Mouse (Mus musculus) heart, adult 18-20 months (tissue): Measurements from ENCODE around the gene Minos1. TPM values are rescaled to one million over a fixed set of nuclear protein-coding genes. Genes with fewer than 3 reads are reported as not detected.

Experiments used
- DNase-seq, 2 experiments: peaks; one replicate each; pipeline ENCODE4 v3.0.0; 2021 to 2022; ENCODE audit warnings: mixed read lengths in 1 of 2
- total RNA-seq, 2 experiments: library from RNA; stranded (reverse); gene quantifications; 2 replicates each; pipeline ENCODE4 v1.2.3; 2021

Minos1 gene
- total RNA-seq, 2 experiments from 2014 or later = 596 to 645 TPM

- DNase-seq = no peak
Measured at GRCm38 (mm10) chr4:139095406-139095805, 35.5 kb downstream of the Minos1 start.

GRCm38 (mm10) chr4:139093196-139093530 lies 37.8 kb downstream of the Minos1 start:
- no peak for DNase-seq

GRCm38 (mm10) chr4:139092356-139093195 lies 38.3 kb downstream of the Minos1 start, which contains the start of gene Nbl1:
Gene Nbl1, minus strand, starts transcription at chr4:139092993.
- peak; percentile 76 for DNase-seq

- DNase-seq = peak; percentile 31 to 63
Measured at GRCm38 (mm10) chr4:139091478-139092355, 39.2 kb downstream of the Minos1 start.

GRCm38 (mm10) chr4:139091066-139091465 lies 39.8 kb downstream of the Minos1 start:
- DNase-seq = peak in 1 of 2 experiments; percentile 33

- peak in 1 of 2 experiments; percentile 35 for DNase-seq
Measured at GRCm38 (mm10) chr4:139090303-139090940, 40.5 kb downstream of the Minos1 start.

- DNase-seq = no peak
Measured at GRCm38 (mm10) chr4:139088982-139089671, 41.8 kb downstream of the Minos1 start.

- DNase-seq = no peak
Measured at GRCm38 (mm10) chr4:139086984-139087383, 43.9 kb downstream of the Minos1 start.

GRCm38 (mm10) chr4:139086037-139086436 lies 44.9 kb downstream of the Minos1 start:
- DNase-seq = peak; percentile 82 to 95

- peak in 1 of 2 experiments; percentile 46 for DNase-seq
Measured at GRCm38 (mm10) chr4:139085337-139085736, 45.6 kb downstream of the Minos1 start.

GRCm38 (mm10) chr4:139082790-139083564 lies 47.9 kb downstream of the Minos1 start:
- peak in 1 of 2 experiments; percentile 37 for DNase-seq

GRCm38 (mm10) chr4:139081270-139081931 lies 49.5 kb downstream of the Minos1 start:
- DNase-seq = no peak

- peak in 1 of 2 experiments; percentile 53 for DNase-seq
Measured at GRCm38 (mm10) chr4:139080259-139080658, 50.7 kb downstream of the Minos1 start.

- no peak for DNase-seq
Measured at GRCm38 (mm10) chr4:139079439-139079838, 51.5 kb downstream of the Minos1 start.

- no peak for DNase-seq
Measured at GRCm38 (mm10) chr4:139078726-139079125, 52.2 kb downstream of the Minos1 start.

GRCm38 (mm10) chr4:139078313-139078712 lies 52.6 kb downstream of the Minos1 start:
- DNase-seq = peak in 1 of 2 experiments; percentile 59

- no peak for DNase-seq
Measured at GRCm38 (mm10) chr4:139075915-139076314, 55.0 kb downstream of the Minos1 start.

GRCm38 (mm10) chr4:139075041-139075711 lies 55.7 kb downstream of the Minos1 start, which contains the start of gene Htr6:
Gene Htr6, minus strand, starts transcription at chr4:139075570.
- DNase-seq = no peak

GRCm38 (mm10) chr4:139074060-139074459 lies 56.9 kb downstream of the Minos1 start:
- no peak for DNase-seq

- no peak for DNase-seq
Measured at GRCm38 (mm10) chr4:139068287-139068686, 62.6 kb downstream of the Minos1 start.
